Mouse (Mus musculus): Measurements from ENCODE around the gene Sgpl1. TPM values are rescaled to one million over a fixed set of nuclear protein-coding genes. Genes with fewer than 3 reads are reported as not detected.

Sgpl1 gene
- polyA plus RNA-seq, 1 experiment from 2014 or later: 89.3 TPM

- H3K9ac ChIP-seq: no peak overlapping the region
- no peak overlapping the region for H3K4me2 ChIP-seq (replicated peaks)
- H3K4me1 ChIP-seq: peaks cover 8% of the 10 kb centered on the region
- H3K9me3 ChIP-seq: no peaks in the 10 kb centered on the region
- H3K27ac ChIP-seq: no peak overlapping the region
- no peaks in the 10 kb centered on the region for H3K27me3 ChIP-seq
- no peak for ATAC-seq (ENCODE audit: low FRiP score, low read depth)
- no peaks in the 10 kb centered on the region for H3K36me3 ChIP-seq
- 91% methylated on average over 3 of the region's 3 CpGs for WGBS
- no peak overlapping the region for H3K4me3 ChIP-seq
Measured at GRCm38 (mm10) chr10:61075607-61076006, 71.9 kb downstream of the Sgpl1 start.

- Histone ChIP-seq H3K4me1 (no peaks in the 10 kb centered on the region; the same call in 1 of the 2 replicates), H3K4me3 (no peak overlapping the region), H3K9me3 (no peaks in the 10 kb centered on the region), H3K36me3 (no peaks in the 10 kb centered on the region), H3K27me3 (no peaks in the 10 kb centered on the region), H3K4me2 (replicated peaks) (no peak overlapping the region), H3K9ac (no peak overlapping the region), H3K27ac (no peak overlapping the region)
- no peak for ATAC-seq (ENCODE audit: low FRiP score, low read depth)
- 0% methylated on average over 1 of the region's 1 CpGs for WGBS
Measured at GRCm38 (mm10) chr10:61074643-61075042, 72.9 kb downstream of the Sgpl1 start.

GRCm38 (mm10) chr10:61072324-61072723 is 75.2 kb downstream of the Sgpl1 start:
- ATAC-seq (ENCODE audit: low FRiP score, low read depth): no peak; the same call in 1 of the 2 replicates
- 14% methylated on average over 16 of the region's 16 CpGs for WGBS

GRCm38 (mm10) chr10:61069248-61069647 is 78.3 kb downstream of the Sgpl1 start:
- Histone ChIP-seq H3K4me2 (replicated peaks) (peak overlapping the region; percentile 40), H3K27me3 (no peaks in the 10 kb centered on the region), H3K4me3 (no peak overlapping the region), H3K4me1 (peaks cover 27% of the 10 kb centered on the region), H3K36me3 (no peaks in the 10 kb centered on the region), H3K9me3 (no peaks in the 10 kb centered on the region), H3K27ac (no peak overlapping the region), H3K9ac (no peak overlapping the region; the same call in 1 of the 2 replicates)
- no peak for ATAC-seq (ENCODE audit: low FRiP score, low read depth)
- 15% methylated on average over 13 of the region's 13 CpGs for WGBS

More at GRCm38 (mm10) chr10:61072324-61072723, 75.2 kb downstream of the Sgpl1 start:
- Histone ChIP-seq H3K27me3 (no peaks in the 10 kb centered on the region), H3K4me3 (no peak overlapping the region), H3K27ac (no peak overlapping the region), H3K36me3 (no peaks in the 10 kb centered on the region), H3K4me2 (replicated peaks) (no peak overlapping the region), H3K9ac (no peak overlapping the region), H3K9me3 (no peaks in the 10 kb centered on the region), H3K4me1 (peaks cover 12% of the 10 kb centered on the region)

- Histone ChIP-seq H3K4me1 (peaks cover 34% of the 10 kb centered on the region), H3K9ac (no peak overlapping the region; the same call in 1 of the 2 replicates), H3K4me2 (replicated peaks) (peak overlapping the region; percentile 40), H3K36me3 (no peaks in the 10 kb centered on the region), H3K4me3 (no peak overlapping the region), H3K27me3 (no peaks in the 10 kb centered on the region), H3K9me3 (no peaks in the 10 kb centered on the region), H3K27ac (no peak overlapping the region)
- 0 out of 2 replicates have a peak, but pooled peaks have one; percentile 7 for ATAC-seq (ENCODE audit: low FRiP score, low read depth)
- WGBS: 4% methylated on average over 8 of the region's 8 CpGs
Measured at GRCm38 (mm10) chr10:61068436-61069192, 78.9 kb downstream of the Sgpl1 start.

GRCm38 (mm10) chr10:61065287-61066005 is 82.1 kb downstream of the Sgpl1 start:
- ATAC-seq (ENCODE audit: low FRiP score, low read depth): no peak
- peaks cover 41% of the 10 kb centered on the region for H3K4me1 ChIP-seq

GRCm38 (mm10) chr10:61064635-61065034 is 82.9 kb downstream of the Sgpl1 start:
- H3K9ac ChIP-seq: no peak overlapping the region

More at GRCm38 (mm10) chr10:61065287-61066005, 82.1 kb downstream of the Sgpl1 start:
- H3K4me2 ChIP-seq (replicated peaks): no peak overlapping the region
- no peak overlapping the region for H3K9ac ChIP-seq
- no peaks in the 10 kb centered on the region for H3K9me3 ChIP-seq
- no peaks in the 10 kb centered on the region for H3K27me3 ChIP-seq
- H3K27ac ChIP-seq: no peak overlapping the region
- 56% methylated on average over 13 of the region's 13 CpGs for WGBS
- H3K4me3 ChIP-seq: no peak overlapping the region
- H3K36me3 ChIP-seq: no peaks in the 10 kb centered on the region

GRCm38 (mm10) chr10:61063271-61063864 is 84.1 kb downstream of the Sgpl1 start:
- WGBS: 44% methylated on average over 10 of the region's 10 CpGs
- no peak for ATAC-seq (ENCODE audit: low FRiP score, low read depth)
- peaks cover 45% of the 10 kb centered on the region for H3K4me1 ChIP-seq

More at GRCm38 (mm10) chr10:61064635-61065034, 82.9 kb downstream of the Sgpl1 start:
- ATAC-seq (ENCODE audit: low FRiP score, low read depth): no peak
- 15% methylated on average over 8 of the region's 8 CpGs for WGBS
- Histone ChIP-seq H3K9me3 (no peaks in the 10 kb centered on the region), H3K4me3 (no peak overlapping the region), H3K27ac (no peak overlapping the region), H3K4me1 (peaks cover 49% of the 10 kb centered on the region), H3K27me3 (no peaks in the 10 kb centered on the region), H3K36me3 (no peaks in the 10 kb centered on the region), H3K4me2 (replicated peaks) (no peak overlapping the region)

GRCm38 (mm10) chr10:61059543-61060110 is 87.9 kb downstream of the Sgpl1 start:
- no peak overlapping the region for H3K4me2 ChIP-seq (replicated peaks)
- peaks cover 11% of the 10 kb centered on the region for H3K9me3 ChIP-seq
- no peaks in the 10 kb centered on the region for H3K27me3 ChIP-seq
- no peak overlapping the region for H3K9ac ChIP-seq
- no peaks in the 10 kb centered on the region for H3K36me3 ChIP-seq
- 11% methylated on average over 6 of the region's 6 CpGs for WGBS
- H3K27ac ChIP-seq: no peak overlapping the region
- ATAC-seq (ENCODE audit: low FRiP score, low read depth): peak; percentile 33; the same call in 1 of the 2 replicates
- H3K4me1 ChIP-seq: peaks cover 31% of the 10 kb centered on the region
- H3K4me3 ChIP-seq: no peak overlapping the region

More at GRCm38 (mm10) chr10:61063271-61063864, 84.1 kb downstream of the Sgpl1 start:
- Histone ChIP-seq H3K4me2 (replicated peaks) (no peak overlapping the region), H3K27ac (no peak overlapping the region), H3K4me3 (no peak overlapping the region), H3K27me3 (no peaks in the 10 kb centered on the region), H3K36me3 (no peaks in the 10 kb centered on the region), H3K9me3 (no peaks in the 10 kb centered on the region), H3K9ac (no peak overlapping the region)

GRCm38 (mm10) chr10:61059101-61059500 is 88.4 kb downstream of the Sgpl1 start:
- Histone ChIP-seq H3K4me1 (peaks cover 28% of the 10 kb centered on the region), H3K4me2 (replicated peaks) (no peak overlapping the region), H3K27ac (no peak overlapping the region), H3K36me3 (no peaks in the 10 kb centered on the region), H3K9ac (no peak overlapping the region), H3K9me3 (peaks cover 11% of the 10 kb centered on the region), H3K4me3 (no peak overlapping the region), H3K27me3 (no peaks in the 10 kb centered on the region)
- ATAC-seq (ENCODE audit: low FRiP score, low read depth): no peak
- no CpG with 5 or more reads among the region's 1 CpGs for WGBS

- Histone ChIP-seq H3K9me3 (peaks cover 11% of the 10 kb centered on the region), H3K9ac (no peak overlapping the region), H3K4me3 (no peak overlapping the region), H3K27ac (no peak overlapping the region), H3K36me3 (no peaks in the 10 kb centered on the region), H3K4me2 (replicated peaks) (no peak overlapping the region), H3K4me1 (peaks cover 20% of the 10 kb centered on the region), H3K27me3 (peaks cover 9% of the 10 kb centered on the region; the same call in 1 of the 2 replicates)
- ATAC-seq (ENCODE audit: low FRiP score, low read depth): no peak
- WGBS: 94% methylated on average over 7 of the region's 7 CpGs
Measured at GRCm38 (mm10) chr10:61056661-61057060, 90.8 kb downstream of the Sgpl1 start.
